In the genomic region with DNA sequence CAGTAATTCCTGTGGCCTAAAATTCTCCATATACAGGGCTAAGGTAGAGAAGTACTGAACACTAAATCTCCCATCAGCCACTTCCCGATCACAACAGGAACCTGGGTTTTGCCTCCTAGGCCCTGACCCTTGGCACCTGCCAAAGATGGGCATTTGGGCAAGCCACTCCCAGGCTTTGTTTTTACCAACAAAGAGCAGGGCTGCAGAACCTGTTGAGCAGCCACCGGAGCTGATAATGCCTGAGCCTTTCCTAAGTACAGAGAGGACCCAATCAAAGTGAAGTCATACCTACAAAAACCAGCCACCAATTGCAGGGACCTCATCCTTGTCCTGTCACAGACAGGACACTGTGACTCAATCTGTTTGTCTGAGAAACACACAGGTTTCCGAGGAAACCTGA, we compare ENCODE assay signal across 22 mouse cellular contexts. TPM values are rescaled to one million over a fixed set of nuclear protein-coding genes. Genes with fewer than 3 reads are reported as not detected.
DNase-seq lines count a peak whose midpoint lies in the region; ATAC-seq and TF ChIP-seq lines count a peak whose summit lies in the region.
"Had no signal": no experiment of that assay in that cellular context is flagged by ENCODE, and none has a peak within 500 bp of the region (broad histone marks: within the 10 kb centered on the region; RNA-seq: fewer than 3 reads in every experiment).

No protein-coding gene starts in this region.

- peak; percentile 24 for DNase-seq in urinary bladder, postnatal 25 days (ENCODE audit: low spot score)
- DNase-seq in urinary bladder, postnatal 4 days (ENCODE audit: low spot score in 2 of 2) = no peak
- no peak for DNase-seq in layer of hippocampus, adult 2 months (ENCODE audit: low spot score in 2 of 2)
- DNase-seq: adrenal gland, postnatal 14 days; cerebellum, adult 11-12 months; cerebellum, adult 9-10 months; cerebellum, postnatal 25 days; forebrain, postnatal 0 days; heart, adult 18-20 months; heart, postnatal 10 days; heart, postnatal 4 days had no signal

- WGBS in intestine, embryonic 15.5 days = 64% methylated on average over 3 of the region's 3 CpGs
- 49% methylated on average over 3 of the region's 3 CpGs for WGBS in intestine, postnatal 0 days
- WGBS in neural tube, embryonic 12.5 days = 88% methylated on average over 3 of the region's 3 CpGs
- WGBS in neural tube, embryonic 15.5 days = 90% methylated on average over 3 of the region's 3 CpGs

- TF ChIP-seq CTCF in intestine, postnatal 0 days (IDR thresholded peaks at IDR 0.05; ENCODE audit: low read depth) = no peak
- no peak for TF ChIP-seq CTCF in layer of hippocampus, adult 2 months (conservative IDR thresholded peaks at IDR 0.05)

- H3K27ac ChIP-seq in intestine, embryonic 15.5 days = no peak overlapping the region
- H3K27ac ChIP-seq in intestine, postnatal 0 days (ENCODE audit: low read depth, low read length) = no peak overlapping the region; the same call in 1 of the 2 replicates
- H3K27ac ChIP-seq in neural tube, embryonic 12.5 days = no peak overlapping the region
- no peak overlapping the region for H3K27ac ChIP-seq in neural tube, embryonic 15.5 days (replicated peaks)
- H3K27ac ChIP-seq in layer of hippocampus, adult 2 months = no peak overlapping the region
- H3K27ac ChIP-seq: embryonic facial prominence, embryonic 13.5 days; forebrain, embryonic 13.5 days; heart, embryonic 10.5 days; hindbrain, embryonic 12.5 days had no signal

- ATAC-seq in intestine, embryonic 15.5 days = peak; percentile 8; the same call in 1 of the 2 replicates
- ATAC-seq in intestine, postnatal 0 days = no peak
- ATAC-seq in neural tube, embryonic 12.5 days (ENCODE audit: low FRiP score, low read depth) = no peak
- ATAC-seq in neural tube, embryonic 15.5 days (ENCODE audit: low FRiP score) = no peak
- ATAC-seq: activated CD4-positive, CD25-positive, alpha-beta regulatory T cell, adult 4 months; forebrain, postnatal 0 days; Patski had no signal

- no peak overlapping the region for H3K9ac ChIP-seq in intestine, embryonic 15.5 days
- no peak overlapping the region for H3K9ac ChIP-seq in intestine, postnatal 0 days (ENCODE audit: low read depth, low read length)
- no peak overlapping the region for H3K9ac ChIP-seq in neural tube, embryonic 12.5 days
- H3K9ac ChIP-seq in neural tube, embryonic 15.5 days (replicated peaks) = no peak overlapping the region
- H3K9ac ChIP-seq: embryonic facial prominence, embryonic 13.5 days; forebrain, embryonic 13.5 days; forebrain, postnatal 0 days; hindbrain, embryonic 12.5 days had no signal

- no peaks in the 10 kb centered on the region for H3K27me3 ChIP-seq in intestine, embryonic 15.5 days (replicated peaks)
- no peaks in the 10 kb centered on the region for H3K27me3 ChIP-seq in intestine, postnatal 0 days (replicated peaks; ENCODE audit: control insufficient read depth, insufficient read depth, low read length)
- no peaks in the 10 kb centered on the region for H3K27me3 ChIP-seq in neural tube, embryonic 12.5 days (replicated peaks)
- no peaks in the 10 kb centered on the region for H3K27me3 ChIP-seq in neural tube, embryonic 15.5 days (replicated peaks)
- H3K27me3 ChIP-seq: CH12.LX; embryonic facial prominence, embryonic 13.5 days; forebrain, embryonic 13.5 days; hindbrain, embryonic 12.5 days; Patski had no signal

- no peak overlapping the region for H3K4me2 ChIP-seq in intestine, embryonic 15.5 days (replicated peaks)
- H3K4me2 ChIP-seq in intestine, postnatal 0 days (replicated peaks; ENCODE audit: low read depth) = no peak overlapping the region
- 0 out of 2 replicates have a peak overlapping the region, but pooled peaks have one; percentile 1 for H3K4me2 ChIP-seq in neural tube, embryonic 12.5 days (replicated peaks)
- H3K4me2 ChIP-seq in neural tube, embryonic 15.5 days = no peak overlapping the region
- H3K4me2 ChIP-seq: embryonic facial prominence, embryonic 13.5 days; forebrain, embryonic 13.5 days; hindbrain, embryonic 12.5 days had no signal

- no peaks in the 10 kb centered on the region; the same call in 1 of the 2 replicates for H3K36me3 ChIP-seq in intestine, embryonic 15.5 days
- H3K36me3 ChIP-seq in intestine, postnatal 0 days (ENCODE audit: control insufficient read depth, insufficient read depth) = peaks cover 17% of the 10 kb centered on the region
- H3K36me3 ChIP-seq in neural tube, embryonic 12.5 days = peaks cover 12% of the 10 kb centered on the region
- H3K36me3 ChIP-seq in neural tube, embryonic 15.5 days = peaks cover 18% of the 10 kb centered on the region

- H3K9me3 ChIP-seq in intestine, embryonic 15.5 days = no peaks in the 10 kb centered on the region
- H3K9me3 ChIP-seq in intestine, postnatal 0 days (ENCODE audit: control insufficient read depth) = no peaks in the 10 kb centered on the region
- no peaks in the 10 kb centered on the region for H3K9me3 ChIP-seq in neural tube, embryonic 12.5 days
- H3K9me3 ChIP-seq in neural tube, embryonic 15.5 days (replicated peaks) = no peaks in the 10 kb centered on the region
- H3K9me3 ChIP-seq: embryonic facial prominence, embryonic 13.5 days; forebrain, embryonic 13.5 days; heart, embryonic 10.5 days; hindbrain, embryonic 12.5 days had no signal

- H3K4me3 ChIP-seq in intestine, embryonic 15.5 days (replicated peaks) = no peak overlapping the region
- H3K4me3 ChIP-seq in intestine, postnatal 0 days (ENCODE audit: low read depth, low read length) = no peak overlapping the region
- H3K4me3 ChIP-seq in neural tube, embryonic 12.5 days = no peak overlapping the region
- H3K4me3 ChIP-seq in neural tube, embryonic 15.5 days (replicated peaks) = no peak overlapping the region
- no peak overlapping the region for H3K4me3 ChIP-seq in layer of hippocampus, adult 2 months
- H3K4me3 ChIP-seq: embryonic facial prominence, embryonic 13.5 days; forebrain, embryonic 13.5 days; heart, embryonic 10.5 days; hindbrain, embryonic 12.5 days had no signal

- H3K4me1 ChIP-seq in intestine, embryonic 15.5 days (replicated peaks) = peaks cover 10% of the 10 kb centered on the region
- peaks cover 6% of the 10 kb centered on the region; the same call in 1 of the 2 replicates for H3K4me1 ChIP-seq in intestine, postnatal 0 days (replicated peaks; ENCODE audit: control insufficient read depth, insufficient read depth, low read length)
- H3K4me1 ChIP-seq in neural tube, embryonic 12.5 days = peaks cover 14% of the 10 kb centered on the region
- peaks cover 30% of the 10 kb centered on the region for H3K4me1 ChIP-seq in neural tube, embryonic 15.5 days

RNA-seq across cellular contexts. Expression of gene Rpia, which starts 7.2 kb away (rescaled TPM):
- 4.9 and 5.0 TPM in 2 replicates for polyA plus RNA-seq in intestine, embryonic 15.5 days (2015; fragmentation: Nextera tagmentation; extraction: Ambion mirVana)
- 6.4 and 9.5 TPM in 2 replicates for polyA plus RNA-seq in intestine, postnatal 0 days (2015; fragmentation: Nextera tagmentation; extraction: Ambion mirVana)
- polyA plus RNA-seq in neural tube, embryonic 12.5 days (2016; fragmentation: Nextera tagmentation; extraction: Ambion mirVana) = 2.9 and 3.6 TPM in 2 replicates
- polyA plus RNA-seq in neural tube, embryonic 15.5 days (2015; fragmentation: Nextera tagmentation; extraction: Ambion mirVana) = 3.2 and 3.4 TPM in 2 replicates
- 10 to 100 TPM; 11.2 to 12.5 TPM for total RNA-seq in layer of hippocampus, adult 2 months (2021)

RNA-seq across cellular contexts. Expression of gene Eif2ak3, which starts 59.5 kb away (rescaled TPM):
- polyA plus RNA-seq in intestine, embryonic 15.5 days (2015; fragmentation: Nextera tagmentation; extraction: Ambion mirVana) = 9.7 and 9.9 TPM in 2 replicates
- polyA plus RNA-seq in intestine, postnatal 0 days (2015; fragmentation: Nextera tagmentation; extraction: Ambion mirVana) = 8.4 and 9.6 TPM in 2 replicates
- 17.2 and 17.7 TPM in 2 replicates for polyA plus RNA-seq in neural tube, embryonic 12.5 days (2016; fragmentation: Nextera tagmentation; extraction: Ambion mirVana)
- polyA plus RNA-seq in neural tube, embryonic 15.5 days (2015; fragmentation: Nextera tagmentation; extraction: Ambion mirVana) = 11.6 and 13.3 TPM in 2 replicates
- 10 to 100 TPM; 19.5 to 21.8 TPM for total RNA-seq in layer of hippocampus, adult 2 months (2021)
